Mouse (Mus musculus) intestine, embryonic 15.5 days (tissue): ENCODE results near the gene Esrrb. TPM values are rescaled to one million over a fixed set of nuclear protein-coding genes. Genes with fewer than 3 reads are reported as not detected.

ENCODE experiments used
- ATAC-seq: fragments of 200-750 bp; cut with Nextera tagmentation; 2 replicates; pipeline ENCODE4 v1.8.0; 2017; ENCODE audit warnings: moderate TSS enrichment, moderate library complexity
- H3K27ac ChIP-seq: fragments of 300-500 bp; sonication (generic); 2 replicates; pipeline ENCODE4 v1.5.1; 2015; ENCODE audit warnings: mild to moderate bottlenecking, inconsistent platforms
- H3K27me3 ChIP-seq: fragments of 300-500 bp; sonication (generic); replicated peaks from 2 replicates; pipeline ENCODE4 v1.6.1; 2015; ENCODE audit warnings: inconsistent platforms
- H3K36me3 ChIP-seq: fragments of 300-500 bp; sonication (generic); 2 replicates; pipeline ENCODE4 v1.6.1; 2015; ENCODE audit warnings: inconsistent platforms
- H3K4me1 ChIP-seq: fragments of 300-500 bp; sonication (generic); replicated peaks from 2 replicates; pipeline ENCODE4 v1.6.1; 2015; ENCODE audit warnings: inconsistent platforms
- H3K4me2 ChIP-seq: fragments of 300-500 bp; sonication (generic); replicated peaks from 2 replicates; pipeline ENCODE4 v1.6.1; 2015; ENCODE audit warnings: mild to moderate bottlenecking, inconsistent platforms
- H3K4me3 ChIP-seq: fragments of 300-500 bp; sonication (generic); replicated peaks from 2 replicates; pipeline ENCODE4 v1.5.1; 2015; ENCODE audit warnings: inconsistent platforms
- H3K9ac ChIP-seq: fragments of 300-500 bp; sonication (generic); 2 replicates; pipeline ENCODE4 v1.6.1; 2015; ENCODE audit warnings: inconsistent platforms
- H3K9me3 ChIP-seq: fragments of 300-500 bp; sonication (generic); 2 replicates; pipeline ENCODE4 v1.6.1; 2016; ENCODE audit warnings: inconsistent platforms
- WGBS: fragments of 180-500 bp; shearing (Covaris S2); methylation state at CpG from one replicate; pipeline ENCODE4 v1.1.7; 2015; 5-methylcytosine and 5-hydroxymethylcytosine counted together
- polyA plus RNA-seq: library from polyadenylated mRNA; unstranded; fragments of >200 nt; fragmentation: Nextera tagmentation; extraction: Ambion mirVana; gene quantifications from 2 replicates; pipeline ENCODE4 v1.2.1, GENCODE M21; 2015

Gene Esrrb
- polyA plus RNA-seq, 1 experiment from 2014 or later: 0.39 TPM

DNA sequence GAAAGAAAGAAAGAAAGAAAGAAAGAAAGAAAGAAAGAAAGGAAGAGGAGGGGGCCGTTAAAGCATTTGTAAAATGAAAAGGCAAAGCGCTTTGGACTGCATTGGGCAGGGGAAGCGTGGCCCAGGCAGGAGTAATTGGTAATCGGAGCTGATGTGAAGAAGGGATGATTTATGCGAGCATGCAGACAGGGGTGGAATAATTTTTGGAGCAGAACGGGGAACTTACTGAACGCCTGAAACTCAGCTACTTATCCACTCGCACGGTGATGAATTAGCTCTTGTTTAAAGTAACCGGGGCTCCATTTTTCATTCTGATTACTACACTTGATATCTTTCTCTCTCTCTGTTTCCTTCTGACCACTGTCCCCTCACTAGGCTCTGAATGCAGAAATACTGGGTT is 192.1 kb downstream of the Esrrb start:
- Histone ChIP-seq H3K9ac (no peak overlapping the region), H3K9me3 (no peaks in the 10 kb centered on the region), H3K27ac (no peak overlapping the region), H3K27me3 (no peaks in the 10 kb centered on the region), H3K4me3 (no peak overlapping the region), H3K4me1 (no peaks in the 10 kb centered on the region), H3K4me2 (no peak overlapping the region), H3K36me3 (no peaks in the 10 kb centered on the region)
- 64% methylated on average over 10 of the region's 10 CpGs for WGBS
- ATAC-seq: no peak

DNA sequence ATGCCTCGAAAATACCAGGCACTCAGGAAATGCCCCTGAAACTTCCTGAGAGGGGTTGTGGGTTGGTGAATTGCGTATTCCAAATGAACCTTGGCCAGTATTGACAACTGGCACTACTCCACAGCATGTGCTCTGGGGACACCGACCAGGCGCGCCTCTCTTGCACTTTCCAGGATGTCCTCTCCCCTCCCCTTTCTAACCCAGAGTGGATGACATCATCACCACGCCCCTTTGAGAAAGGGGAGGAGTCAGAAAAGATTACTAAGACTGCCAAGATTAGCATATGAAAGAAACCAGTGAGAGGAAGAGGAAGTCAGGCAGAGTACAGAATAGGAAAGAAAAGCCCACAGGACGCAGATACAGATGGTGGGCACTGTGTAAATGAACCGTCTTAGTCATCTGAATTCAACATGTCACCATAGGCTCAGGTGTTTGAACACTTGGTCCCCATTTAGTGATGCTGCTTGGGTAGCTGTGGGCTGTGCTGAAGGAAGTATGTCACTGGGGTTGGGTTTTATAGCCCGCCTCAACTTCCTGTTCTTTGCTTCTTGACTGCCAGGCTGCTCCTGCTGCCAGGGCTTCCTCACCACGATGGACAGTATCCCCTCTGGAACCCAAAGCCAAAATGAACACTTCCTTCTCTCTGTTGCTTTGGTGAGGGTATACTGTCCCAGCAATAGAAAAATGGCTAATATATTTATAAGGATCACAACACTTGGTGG is 196.0 kb downstream of the Esrrb start:
- no peak for ATAC-seq
- Histone ChIP-seq H3K9ac (no peak overlapping the region), H3K4me2 (no peak overlapping the region), H3K4me3 (no peak overlapping the region), H3K4me1 (no peaks in the 10 kb centered on the region), H3K27ac (no peak overlapping the region), H3K27me3 (no peaks in the 10 kb centered on the region), H3K9me3 (no peaks in the 10 kb centered on the region), H3K36me3 (no peaks in the 10 kb centered on the region)
- 39% methylated on average over 10 of the region's 10 CpGs for WGBS

DNA sequence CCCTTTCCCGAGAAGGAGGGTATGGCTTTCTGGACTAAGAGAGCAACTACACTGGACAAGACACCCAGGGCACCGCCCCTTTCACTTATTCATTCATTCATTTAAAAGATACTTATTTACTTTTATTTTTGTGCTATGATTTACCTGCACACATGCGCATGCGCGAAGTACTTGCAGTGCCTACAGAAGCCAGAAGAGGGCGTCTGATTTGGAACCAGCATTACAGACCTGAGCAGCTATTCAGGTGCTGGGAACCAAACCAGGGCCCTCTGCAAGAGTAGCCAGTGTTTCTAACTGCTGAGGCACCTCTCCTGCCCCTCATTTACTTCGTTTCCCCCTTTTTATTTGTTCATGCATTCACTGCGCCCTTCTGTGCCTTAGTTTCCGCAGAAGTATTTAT is 198.0 kb downstream of the Esrrb start:
- no peaks in the 10 kb centered on the region for H3K27me3 ChIP-seq
- no peaks in the 10 kb centered on the region for H3K36me3 ChIP-seq
- H3K4me2 ChIP-seq: no peak overlapping the region
- 0 out of 2 replicates have a peak, but pooled peaks cover 2% of the 10 kb centered on the region for H3K4me1 ChIP-seq
- 89% methylated on average over 9 of the region's 9 CpGs for WGBS
- no peaks in the 10 kb centered on the region for H3K9me3 ChIP-seq
- no peak for ATAC-seq
- no peak overlapping the region for H3K9ac ChIP-seq
- H3K4me3 ChIP-seq: no peak overlapping the region
- H3K27ac ChIP-seq: no peak overlapping the region

DNA sequence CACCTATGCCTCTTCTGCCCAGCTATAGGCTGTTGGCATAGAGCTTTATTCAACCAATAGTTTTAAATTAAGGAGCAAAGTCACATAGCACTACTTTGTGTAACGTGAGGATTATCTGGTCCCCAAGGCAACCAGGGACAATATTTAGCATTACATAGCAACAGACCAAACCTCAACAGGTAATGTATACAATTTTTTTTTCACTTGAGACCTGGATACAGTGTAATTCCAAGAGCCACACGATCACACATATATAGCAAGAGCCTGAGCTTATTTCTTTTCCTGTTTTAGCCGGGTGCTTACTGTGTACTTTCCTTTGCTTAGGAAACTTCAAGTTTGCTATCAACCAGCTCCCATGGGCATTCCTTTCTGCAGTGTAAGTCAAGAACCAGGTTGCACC is 201.8 kb downstream of the Esrrb start:
- ATAC-seq: 0 out of 2 replicates have a peak, but pooled peaks have one; percentile 15
- no peaks in the 10 kb centered on the region for H3K27me3 ChIP-seq
- no peak overlapping the region for H3K27ac ChIP-seq
- H3K36me3 ChIP-seq: no peaks in the 10 kb centered on the region
- no peak overlapping the region for H3K4me2 ChIP-seq
- no peak overlapping the region for H3K4me3 ChIP-seq
- WGBS: 51% methylated on average over 3 of the region's 3 CpGs
- H3K9ac ChIP-seq: no peak overlapping the region
- 0 out of 2 replicates have a peak, but pooled peaks cover 2% of the 10 kb centered on the region for H3K4me1 ChIP-seq
- no peaks in the 10 kb centered on the region for H3K9me3 ChIP-seq

DNA sequence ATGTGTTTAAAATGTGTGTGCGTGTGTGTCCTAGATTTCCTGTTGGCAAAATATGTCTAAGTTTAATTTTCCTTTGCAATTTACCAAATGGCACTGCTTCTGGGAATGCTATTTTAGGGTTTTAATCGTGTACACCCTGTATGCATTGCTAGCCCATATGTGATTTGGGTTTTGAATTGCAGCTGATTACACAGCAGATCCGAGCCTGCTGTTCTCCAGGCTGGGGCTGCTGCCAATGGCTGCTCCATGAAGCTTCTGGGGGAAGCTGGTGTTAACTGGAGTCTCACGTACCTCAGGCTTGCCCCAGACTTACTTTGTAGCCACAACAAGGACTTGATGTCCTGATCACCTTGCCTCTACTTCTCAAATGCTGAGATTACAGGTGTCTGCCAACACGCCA is 205.1 kb downstream of the Esrrb start:
- H3K4me3 ChIP-seq: no peak overlapping the region
- H3K9me3 ChIP-seq: no peaks in the 10 kb centered on the region
- no peaks in the 10 kb centered on the region for H3K27me3 ChIP-seq
- H3K4me2 ChIP-seq: no peak overlapping the region
- H3K4me1 ChIP-seq: 0 out of 2 replicates have a peak, but pooled peaks cover 2% of the 10 kb centered on the region
- no peak for ATAC-seq
- no peaks in the 10 kb centered on the region for H3K36me3 ChIP-seq
- H3K9ac ChIP-seq: no peak overlapping the region
- no peak overlapping the region for H3K27ac ChIP-seq
- WGBS: 75% methylated on average over 5 of the region's 5 CpGs

Other genes starting within 250 kb of the Esrrb start
- gene Gpatch2l, start 119.3 kb upstream of the Esrrb start, polyA plus RNA-seq: 10.7 and 11.5 TPM in 2 replicates